Mouse (Mus musculus) forebrain, postnatal 0 days (tissue): ENCODE measurements at regions not wholly inside any gene's neighbourhood (a gene's known extent, or its start where the extent isn't known, plus 50 kb on each side); places are given as distances from the start of the nearest gene placed in this dataset.

ENCODE experiments used
- ATAC-seq: fragments of 200-750 bp; cut with Nextera tagmentation; 2 replicates; pipeline ENCODE4 v1.8.0; 2017; ENCODE audit warnings: mild to moderate bottlenecking, moderate library complexity
- DNase-seq: peaks from one replicate; pipeline ENCODE4 v3.0.0-alpha.2; 2015
- H3K27ac ChIP-seq: fragments of 300-500 bp; sonication (generic); 2 replicates; pipeline ENCODE4 v1.5.1; 2014; ENCODE audit warnings: low read depth, mild to moderate bottlenecking, antibody characterized with exemption, low read length, moderate library complexity, mixed read lengths
- H3K27me3 ChIP-seq: fragments of 300-500 bp; sonication (generic); 2 replicates; pipeline ENCODE4 v1.6.1; 2014; ENCODE audit warnings: mild to moderate bottlenecking, low read length, mixed read lengths; ENCODE audit not compliant: insufficient read depth
- H3K36me3 ChIP-seq: fragments of 300-500 bp; sonication (generic); 2 replicates; pipeline ENCODE4 v1.6.1; 2014; ENCODE audit warnings: mild to moderate bottlenecking, moderate library complexity; ENCODE audit not compliant: insufficient read depth
- H3K4me1 ChIP-seq: fragments of 300-500 bp; sonication (generic); 2 replicates; pipeline ENCODE4 v1.6.1; 2014; ENCODE audit warnings: antibody characterized with exemption; ENCODE audit not compliant: insufficient read depth
- H3K4me2 ChIP-seq: fragments of 300-500 bp; sonication (generic); 2 replicates; pipeline ENCODE4 v1.6.1; 2014; ENCODE audit warnings: low read depth, mild to moderate bottlenecking, moderate library complexity
- H3K4me3 ChIP-seq: fragments of 300-500 bp; sonication (generic); 2 replicates; pipeline ENCODE4 v1.5.1; 2014; ENCODE audit warnings: low read depth, low read length, mixed read lengths
- H3K9ac ChIP-seq: fragments of 300-500 bp; sonication (generic); 2 replicates; pipeline ENCODE4 v1.6.1; 2014; ENCODE audit warnings: mild to moderate bottlenecking
- H3K9me3 ChIP-seq: fragments of 300-500 bp; sonication (generic); 2 replicates; pipeline ENCODE4 v1.6.1; 2016; ENCODE audit warnings: low read length
- CTCF ChIP-seq: sonication (generic); IDR thresholded peaks from 2 replicates; pipeline ENCODE4 v1.5.1; 2016; ENCODE audit warnings: antibody characterized with exemption, control low read depth, low read depth
- WGBS: fragments of 180-500 bp; shearing (Covaris S2); extraction: QIAGEN DNeasy Blood & Tissue Kit; methylation state at CpG from one replicate; pipeline ENCODE4 v1.1.7; 2014; 5-methylcytosine and 5-hydroxymethylcytosine counted together

GRCm38 (mm10) chr13:59251252-59252006 lies 333.6 kb downstream of the Agtpbp1 start:
- Histone ChIP-seq H3K4me2 (no peak overlapping the region), H3K27me3 (no peaks in the 10 kb centered on the region), H3K4me3 (no peak overlapping the region), H3K9me3 (no peaks in the 10 kb centered on the region), H3K36me3 (no peaks in the 10 kb centered on the region), H3K4me1 (peaks cover 10% of the 10 kb centered on the region), H3K9ac (no peak overlapping the region), H3K27ac (peak overlapping the region; percentile 9; the same call in 1 of the 2 replicates)
- TF ChIP-seq CTCF: no peak
- peak; percentile 76 for DNase-seq
- ATAC-seq: peak; percentile 85
- WGBS: 53% methylated on average over 12 of the region's 12 CpGs

GRCm38 (mm10) chr13:59248411-59248810 lies 336.6 kb downstream of the Agtpbp1 start:
- H3K9ac ChIP-seq: no peak overlapping the region
- peaks cover 10% of the 10 kb centered on the region for H3K4me1 ChIP-seq
- 79% methylated on average over 9 of the region's 9 CpGs for WGBS
- no peak overlapping the region for H3K4me2 ChIP-seq
- H3K9me3 ChIP-seq: no peaks in the 10 kb centered on the region
- no peak for TF ChIP-seq CTCF
- no peak overlapping the region for H3K27ac ChIP-seq
- DNase-seq (no peak), ATAC-seq (no peak)
- no peak overlapping the region for H3K4me3 ChIP-seq
- H3K27me3 ChIP-seq: no peaks in the 10 kb centered on the region
- H3K36me3 ChIP-seq: no peaks in the 10 kb centered on the region

- peaks cover 10% of the 10 kb centered on the region for H3K4me1 ChIP-seq
- H3K4me3 ChIP-seq: no peak overlapping the region
- H3K9me3 ChIP-seq: no peaks in the 10 kb centered on the region
- no peaks in the 10 kb centered on the region for H3K36me3 ChIP-seq
- TF ChIP-seq CTCF: no peak
- no peaks in the 10 kb centered on the region for H3K27me3 ChIP-seq
- no peak overlapping the region for H3K4me2 ChIP-seq
- no peak for ATAC-seq
- no peak overlapping the region for H3K9ac ChIP-seq
- no peak for DNase-seq
- 77% methylated on average over 7 of the region's 7 CpGs for WGBS
- no peak overlapping the region for H3K27ac ChIP-seq
These were observed 338.0 kb downstream of the Agtpbp1 start for GRCm38 (mm10) chr13:59246984-59247537.

GRCm38 (mm10) chr13:59246070-59246469 lies 339.0 kb downstream of the Agtpbp1 start:
- no peaks in the 10 kb centered on the region for H3K9me3 ChIP-seq
- DNase-seq: no peak

GRCm38 (mm10) chr13:59244622-59245021 lies 340.4 kb downstream of the Agtpbp1 start:
- Histone ChIP-seq H3K4me2 (no peak overlapping the region), H3K4me3 (no peak overlapping the region), H3K4me1 (no peaks in the 10 kb centered on the region), H3K27me3 (no peaks in the 10 kb centered on the region), H3K36me3 (no peaks in the 10 kb centered on the region), H3K9me3 (no peaks in the 10 kb centered on the region), H3K27ac (no peak overlapping the region), H3K9ac (no peak overlapping the region)
- DNase-seq (no peak), ATAC-seq (no peak)
- 88% methylated on average over 1 of the region's 1 CpGs for whole genome bisulfite sequencing
- no peak for TF ChIP-seq CTCF

More at GRCm38 (mm10) chr13:59246070-59246469, 339.0 kb downstream of the Agtpbp1 start:
- no peak overlapping the region for H3K4me3 ChIP-seq
- no peak overlapping the region for H3K9ac ChIP-seq
- H3K4me1 ChIP-seq: no peaks in the 10 kb centered on the region
- H3K27ac ChIP-seq: no peak overlapping the region
- 74% methylated on average over 6 of the region's 6 CpGs for WGBS
- no peak for ATAC-seq
- H3K4me2 ChIP-seq: no peak overlapping the region
- H3K27me3 ChIP-seq: no peaks in the 10 kb centered on the region
- H3K36me3 ChIP-seq: no peaks in the 10 kb centered on the region
- no peak for TF ChIP-seq CTCF

- Histone ChIP-seq H3K36me3 (no peaks in the 10 kb centered on the region), H3K4me2 (no peak overlapping the region), H3K27me3 (no peaks in the 10 kb centered on the region), H3K27ac (no peak overlapping the region), H3K9me3 (no peaks in the 10 kb centered on the region), H3K4me1 (peaks cover 4% of the 10 kb centered on the region), H3K9ac (no peak overlapping the region), H3K4me3 (no peak overlapping the region)
- DNase-seq (no peak), ATAC-seq (no peak)
- 70% methylated on average over 4 of the region's 4 CpGs for WGBS
- TF ChIP-seq CTCF: no peak
These were observed 342.4 kb downstream of the Agtpbp1 start for GRCm38 (mm10) chr13:59242671-59243070.

GRCm38 (mm10) chr13:59238696-59239095 lies 346.3 kb downstream of the Agtpbp1 start:
- no peak overlapping the region for H3K9ac ChIP-seq
- DNase-seq (peak; percentile 43), ATAC-seq (peak; percentile 82)
- no peaks in the 10 kb centered on the region for H3K27me3 ChIP-seq
- H3K9me3 ChIP-seq: no peaks in the 10 kb centered on the region
- TF ChIP-seq CTCF: no peak
- no peak overlapping the region for H3K4me2 ChIP-seq
- peaks cover 8% of the 10 kb centered on the region for H3K4me1 ChIP-seq
- WGBS: 67% methylated on average over 1 of the region's 1 CpGs
- no peaks in the 10 kb centered on the region for H3K36me3 ChIP-seq
- 0 out of 2 replicates have a peak overlapping the region, but pooled peaks have one; percentile 2 for H3K27ac ChIP-seq
- no peak overlapping the region for H3K4me3 ChIP-seq
